Mouse (Mus musculus) left cerebral cortex, adult 6 months (tissue): ENCODE measurements around the gene 2410004B18Rik. TPM values are rescaled to one million over a fixed set of nuclear protein-coding genes. Genes with fewer than 3 reads are reported as not detected.

ENCODE experiments used
- long read RNA-seq, 2 experiments: library from polyadenylated mRNA; unstranded; transcript quantifications; one replicate each; pipeline ENCODE4 v2.0.0; 2019 to 2020
- polyA plus RNA-seq: library from polyadenylated mRNA; unstranded; fragments of <200 nt; fragmentation: Nextera tagmentation; gene quantifications from 2 replicates; pipeline ENCODE4 v1.2.3, GENCODE M21; 2021

The 2410004B18Rik gene
- 71.5 and 75.4 TPM in 2 replicates for polyA plus RNA-seq
- long read RNA-seq, experiment 1, transcript 2410004B18Rik-202 (4 exons, 1,644 nt): minor isoform, 44 of 215 reads
- long read RNA-seq, experiment 1, transcript 2410004B18Rik-204 (4 exons, 514 nt): minor isoform, 13 of 215 reads
- long read RNA-seq, experiment 1, transcript 2410004B18Rik-201 (3 exons, 1,547 nt): major isoform, 118 of 215 reads
- long read RNA-seq, experiment 1, transcript 2410004B18Rik-207 (3 exons, 724 nt): minor isoform, 38 of 215 reads
- long read RNA-seq, experiment 1, partial matches to known transcripts: 0 of 215 reads
- long read RNA-seq, experiment 1, other reads (novel, unspliced or antisense): 2 of 215 reads
- long read RNA-seq, experiment 2, transcript 2410004B18Rik-201 (3 exons, 1,547 nt): major isoform, 60 of 102 reads
- long read RNA-seq, experiment 2, transcript 2410004B18Rik-207 (3 exons, 724 nt): minor isoform, 13 of 102 reads
- long read RNA-seq, experiment 2, transcript 2410004B18Rik-204 (4 exons, 514 nt): minor isoform, 5 of 102 reads
- long read RNA-seq, experiment 2, transcript 2410004B18Rik-202 (4 exons, 1,644 nt): minor isoform, 18 of 102 reads
- long read RNA-seq, experiment 2, partial matches to known transcripts: 1 of 102 reads
- long read RNA-seq, experiment 2, other reads (novel, unspliced or antisense): 5 of 102 reads

GRCm38 (mm10) chr3:145937505-145938404 is at the start of gene 2410004B18Rik:
Gene 2410004B18Rik, plus strand, starts transcription at chr3:145938014.

GRCm38 (mm10) chr3:145922019-145922854 is 15.6 kb upstream of the 2410004B18Rik start, which contains the start of gene Bcl10:
Gene Bcl10, plus strand, starts transcription at chr3:145922804.

GRCm38 (mm10) chr3:145987268-145987969 is 49.6 kb downstream of the 2410004B18Rik start, which contains the start of gene Syde2:
Gene Syde2, plus strand, starts transcription at chr3:145987870.

Other genes with a start within 250 kb of the 2410004B18Rik start
- gene Ddah1, start 179.3 kb upstream of the 2410004B18Rik start, polyA plus RNA-seq: 85.2 and 88.7 TPM in 2 replicates
- gene Bcl10, start 15.2 kb upstream of the 2410004B18Rik start, polyA plus RNA-seq: 19.3 and 19.8 TPM in 2 replicates
- 0.31 and 0.43 TPM in 2 replicates for gene Syde2, start 49.9 kb downstream of the 2410004B18Rik start, polyA plus RNA-seq
- 0.07 and 0.13 TPM in 2 replicates for gene Wdr63, start 170.1 kb downstream of the 2410004B18Rik start, polyA plus RNA-seq
- not detected in 2 replicates for gene Mcoln3, start 179.4 kb downstream of the 2410004B18Rik start, polyA plus RNA-seq
- gene Mcoln2, start 211.8 kb downstream of the 2410004B18Rik start, polyA plus RNA-seq: 0.06 TPM in 1 of 2 replicates, not detected in the other